Mouse (Mus musculus): ENCODE measurements around the gene Ippk.

The Ippk gene

DNA sequence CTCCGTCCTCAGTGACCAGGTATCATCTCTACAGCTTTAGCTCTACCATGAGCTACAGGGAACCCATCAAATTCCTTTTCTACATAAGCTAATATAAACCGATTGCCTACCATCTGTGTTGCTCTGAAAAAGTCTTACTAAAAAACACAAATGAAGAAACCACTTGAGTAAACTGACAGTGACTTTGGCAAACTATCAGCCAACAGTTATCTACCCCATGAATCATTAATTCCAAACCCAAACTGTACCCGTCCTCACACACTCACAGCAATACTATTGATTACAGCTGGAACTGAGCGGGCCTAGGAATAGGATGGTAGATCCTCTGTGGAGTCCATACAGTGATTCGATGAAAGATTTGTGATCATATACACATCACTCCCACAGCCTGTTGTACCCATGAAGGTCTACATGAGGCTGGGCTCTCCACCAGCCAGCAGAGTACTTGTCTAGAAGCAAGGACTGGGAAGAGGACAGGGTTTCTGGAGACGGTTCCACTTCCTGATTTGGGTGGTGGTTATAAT lies 57.9 kb downstream of the Ippk start:
- Histone ChIP-seq H3K27me3 (ENCODE audit: insufficient read depth, low read length) (no peaks in the 10 kb centered on the region), H3K4me1 (replicated peaks; ENCODE audit: low read depth, low read length) (no peaks in the 10 kb centered on the region), H3K4me3 (replicated peaks; ENCODE audit: low read length) (no peak overlapping the region), H3K9me3 (ENCODE audit: low read length) (no peaks in the 10 kb centered on the region), H3K36me3 (ENCODE audit: insufficient read depth, low read length) (no peaks in the 10 kb centered on the region)
- TF ChIP-seq NANOG (IDR thresholded peaks at IDR 0.05; ENCODE audit: borderline replicate concordance, low read length) (no peak), POU5F1 (IDR thresholded peaks at IDR 0.05; ENCODE audit: borderline replicate concordance, low read length) (no peak), CTCF (conservative IDR thresholded peaks at IDR 0.05; ENCODE audit: low read length) (no peak)

DNA sequence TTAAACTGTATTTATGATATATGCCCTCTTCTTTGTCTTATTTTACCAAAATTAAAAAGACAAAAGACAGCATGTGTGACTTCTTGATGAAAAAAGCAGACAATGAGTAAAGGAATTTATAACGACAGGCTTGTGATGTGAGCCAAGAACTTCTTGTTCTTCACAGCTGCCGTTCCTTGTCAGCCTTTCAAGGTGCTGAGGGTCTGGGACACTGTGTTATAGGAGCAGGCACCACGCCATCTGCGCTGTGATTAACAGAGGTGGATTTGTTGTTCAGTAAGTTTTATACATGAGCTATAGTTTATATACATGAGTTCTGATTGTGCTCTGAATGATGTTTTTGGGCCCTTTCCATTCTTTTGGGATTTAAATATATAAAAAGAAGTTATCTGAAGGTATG lies 58.4 kb downstream of the Ippk start:
- no peak overlapping the region for H3K4me3 ChIP-seq (replicated peaks; ENCODE audit: low read length)
- TF ChIP-seq POU5F1 (IDR thresholded peaks at IDR 0.05; ENCODE audit: borderline replicate concordance, low read length) (no peak), CTCF (conservative IDR thresholded peaks at IDR 0.05; ENCODE audit: low read length) (no peak), NANOG (IDR thresholded peaks at IDR 0.05; ENCODE audit: borderline replicate concordance, low read length) (no peak)

DNA sequence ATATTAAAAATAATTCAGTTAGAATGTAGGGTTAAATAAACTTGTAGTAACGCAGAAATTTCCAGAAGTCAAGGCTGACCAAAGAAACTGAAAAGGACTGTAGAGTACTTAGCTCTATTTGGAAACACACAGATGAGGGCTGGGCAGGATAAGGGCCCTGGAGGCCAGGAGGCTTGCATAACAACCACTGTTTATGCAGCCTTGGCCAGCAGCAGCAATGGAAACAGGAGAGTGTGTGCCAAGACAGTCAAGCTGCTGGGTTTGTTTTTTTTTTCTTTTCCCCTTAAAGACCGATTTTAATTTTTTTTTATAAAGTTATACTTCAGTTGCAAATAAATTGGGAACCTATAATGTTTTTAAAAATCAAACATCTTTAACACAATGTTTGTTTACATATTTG lies 59.0 kb downstream of the Ippk start:
- Histone ChIP-seq H3K4me1 (replicated peaks; ENCODE audit: low read depth, low read length) (no peaks in the 10 kb centered on the region), H3K36me3 (ENCODE audit: insufficient read depth, low read length) (no peaks in the 10 kb centered on the region), H3K9me3 (ENCODE audit: low read length) (no peaks in the 10 kb centered on the region), H3K27me3 (ENCODE audit: insufficient read depth, low read length) (no peaks in the 10 kb centered on the region), H3K4me3 (replicated peaks; ENCODE audit: low read length) (no peak overlapping the region)
- no peak for TF ChIP-seq CTCF (conservative IDR thresholded peaks at IDR 0.05; ENCODE audit: low read length)

More for the DNA sequence above, 58.4 kb downstream of the Ippk start:
- H3K36me3 ChIP-seq (ENCODE audit: insufficient read depth, low read length): no peaks in the 10 kb centered on the region
- H3K27me3 ChIP-seq (ENCODE audit: insufficient read depth, low read length): no peaks in the 10 kb centered on the region
- H3K9me3 ChIP-seq (ENCODE audit: low read length): no peaks in the 10 kb centered on the region
- H3K4me1 ChIP-seq (replicated peaks; ENCODE audit: low read depth, low read length): no peaks in the 10 kb centered on the region

DNA sequence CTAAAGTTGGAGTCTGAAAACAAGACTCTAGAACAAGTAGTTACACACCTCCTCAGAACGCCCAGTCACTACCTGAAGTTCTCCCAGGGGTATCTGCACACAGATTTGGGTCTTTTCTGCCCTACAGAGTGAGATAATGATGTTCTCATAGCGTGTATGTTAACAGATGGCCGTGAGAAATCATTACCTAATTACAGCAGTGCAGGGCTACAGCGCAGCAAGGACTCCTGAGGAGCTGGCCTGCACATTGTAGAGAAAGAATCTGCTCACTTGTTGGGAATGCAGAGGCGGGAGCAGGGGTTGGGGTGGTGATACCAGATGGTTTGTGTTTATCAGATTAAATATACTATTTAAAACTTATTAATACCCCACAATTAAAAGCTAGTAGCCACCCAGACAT lies 59.5 kb downstream of the Ippk start:
- Histone ChIP-seq H3K36me3 (ENCODE audit: insufficient read depth, low read length) (no peaks in the 10 kb centered on the region), H3K9me3 (ENCODE audit: low read length) (no peaks in the 10 kb centered on the region), H3K27me3 (ENCODE audit: insufficient read depth, low read length) (no peaks in the 10 kb centered on the region), H3K4me1 (replicated peaks; ENCODE audit: low read depth, low read length) (no peaks in the 10 kb centered on the region), H3K4me3 (replicated peaks; ENCODE audit: low read length) (no peak overlapping the region)
- TF ChIP-seq POU5F1 (IDR thresholded peaks at IDR 0.05; ENCODE audit: borderline replicate concordance, low read length) (no peak), CTCF (conservative IDR thresholded peaks at IDR 0.05; ENCODE audit: low read length) (no peak), NANOG (IDR thresholded peaks at IDR 0.05; ENCODE audit: borderline replicate concordance, low read length) (no peak)

DNA sequence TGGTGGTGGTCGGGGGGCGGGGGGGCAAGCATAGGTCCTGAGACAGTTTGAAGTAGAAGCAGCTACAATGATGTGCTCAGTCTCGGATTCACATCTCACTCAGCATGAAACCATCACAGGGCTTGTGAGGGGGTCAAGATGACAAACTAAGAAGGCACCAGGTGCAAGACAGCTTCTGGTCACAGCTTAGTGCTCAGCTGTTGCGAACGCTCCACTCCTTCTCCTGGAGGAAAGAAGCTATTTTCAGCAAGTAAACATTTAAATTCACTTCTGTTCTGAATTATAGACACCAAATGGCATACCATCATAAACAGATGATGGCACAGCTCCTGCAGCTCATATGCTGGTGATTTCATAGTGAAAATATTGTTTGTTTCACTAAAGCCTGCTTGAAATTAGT lies 64.3 kb downstream of the Ippk start:
- no peak overlapping the region for H3K4me3 ChIP-seq (replicated peaks; ENCODE audit: low read length)
- TF ChIP-seq CTCF (conservative IDR thresholded peaks at IDR 0.05; ENCODE audit: low read length) (no peak), NANOG (IDR thresholded peaks at IDR 0.05; ENCODE audit: borderline replicate concordance, low read length) (no peak), POU5F1 (IDR thresholded peaks at IDR 0.05; ENCODE audit: borderline replicate concordance, low read length) (no peak)
- no peaks in the 10 kb centered on the region for H3K4me1 ChIP-seq (replicated peaks; ENCODE audit: low read depth, low read length)
- no peaks in the 10 kb centered on the region for H3K36me3 ChIP-seq (ENCODE audit: insufficient read depth, low read length)
- no peaks in the 10 kb centered on the region for H3K9me3 ChIP-seq (ENCODE audit: low read length)
- H3K27me3 ChIP-seq (ENCODE audit: insufficient read depth, low read length): no peaks in the 10 kb centered on the region

DNA sequence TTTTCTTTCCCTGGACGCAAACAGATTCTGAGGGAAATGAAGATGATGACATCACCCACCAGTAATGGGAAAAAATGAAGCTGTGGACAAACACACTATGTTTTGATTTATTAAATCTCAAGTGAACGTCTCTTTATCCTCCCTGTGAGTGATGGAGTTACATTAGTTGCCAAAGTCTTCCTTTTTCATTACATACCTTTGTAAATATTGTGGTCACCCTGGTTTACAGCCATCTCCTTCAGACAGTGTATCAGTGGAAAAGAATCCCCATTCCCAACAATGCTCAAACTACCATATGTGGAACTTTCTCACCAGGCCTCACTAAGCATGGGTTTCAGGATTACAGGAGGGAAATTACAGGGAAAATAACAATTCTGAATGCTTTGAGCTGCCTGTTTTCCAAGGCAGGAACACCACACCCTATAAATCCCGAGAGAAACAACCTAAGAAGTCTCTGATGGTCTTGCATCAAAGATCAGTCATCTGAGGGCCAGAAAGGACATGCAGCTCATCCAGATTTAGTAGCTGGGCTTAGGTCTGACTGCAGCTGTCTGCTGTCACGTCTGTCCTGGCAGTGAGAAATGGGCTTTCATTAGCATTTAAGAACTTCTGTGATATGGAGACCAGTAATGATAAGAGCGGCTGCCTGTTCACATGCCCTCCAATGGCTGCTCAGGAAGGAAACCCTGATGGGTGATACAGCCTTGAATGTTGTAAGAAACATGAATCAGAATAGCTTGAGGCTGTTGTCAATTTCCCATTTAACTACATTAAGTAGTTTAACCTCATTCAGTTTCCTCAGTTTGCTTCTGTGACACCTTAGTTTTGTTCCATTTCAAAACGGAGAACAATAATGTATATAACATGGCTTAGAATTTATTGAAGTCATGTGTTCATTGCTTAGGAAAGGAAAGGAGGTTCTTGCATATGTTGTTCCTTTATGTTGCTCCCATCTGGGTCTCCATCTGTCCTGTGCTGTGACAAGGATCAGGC lies 71.6 kb downstream of the Ippk start, which contains the start of gene Tes3-ps:
Gene Tes3-ps (plus strand): TSS at position 943 of the 993 bp plus-strand sequence.
- Histone ChIP-seq H3K9me3 (ENCODE audit: low read length) (no peaks in the 10 kb centered on the region), H3K4me1 (replicated peaks; ENCODE audit: low read depth, low read length) (no peaks in the 10 kb centered on the region), H3K36me3 (ENCODE audit: insufficient read depth, low read length) (no peaks in the 10 kb centered on the region), H3K27me3 (ENCODE audit: insufficient read depth, low read length) (no peaks in the 10 kb centered on the region), H3K4me3 (replicated peaks; ENCODE audit: low read length) (no peak within 1 kb of the TSS)
- no peak for TF ChIP-seq CTCF (conservative IDR thresholded peaks at IDR 0.05; ENCODE audit: low read length)
- no peak for TF ChIP-seq NANOG (IDR thresholded peaks at IDR 0.05; ENCODE audit: borderline replicate concordance, low read length)
- TF ChIP-seq POU5F1 (IDR thresholded peaks at IDR 0.05; ENCODE audit: borderline replicate concordance, low read length): no peak

DNA sequence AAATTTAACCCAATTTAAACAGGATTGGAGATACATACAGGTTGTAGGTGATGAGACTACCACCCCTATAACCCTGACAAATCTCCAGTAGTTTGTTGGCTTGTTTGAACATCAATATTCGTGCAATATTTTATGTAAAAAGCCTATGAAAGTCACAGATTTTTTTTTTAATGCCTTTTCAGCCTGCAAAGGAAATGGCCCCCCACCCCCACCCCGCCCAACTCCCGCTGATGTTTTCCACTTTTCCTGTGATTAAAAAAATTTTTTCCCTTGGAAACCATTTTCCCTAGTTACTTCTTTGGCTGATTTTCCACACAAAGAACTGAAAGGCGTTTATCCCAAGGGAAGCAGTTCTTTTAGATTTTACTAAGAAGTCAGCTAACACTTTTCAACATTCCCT lies 83.5 kb downstream of the Ippk start, which contains the start of gene Ecm2:
Gene Ecm2 (plus strand): TSS at position 301 of the 400 bp plus-strand sequence.
- no peaks in the 10 kb centered on the region for H3K36me3 ChIP-seq (ENCODE audit: insufficient read depth, low read length)
- no peak for TF ChIP-seq CTCF (conservative IDR thresholded peaks at IDR 0.05; ENCODE audit: low read length)
- TF ChIP-seq POU5F1 (IDR thresholded peaks at IDR 0.05; ENCODE audit: borderline replicate concordance, low read length): no peak
- no peak for TF ChIP-seq NANOG (IDR thresholded peaks at IDR 0.05; ENCODE audit: borderline replicate concordance, low read length)
- no peaks in the 10 kb centered on the region for H3K27me3 ChIP-seq (ENCODE audit: insufficient read depth, low read length)
- H3K4me3 ChIP-seq (replicated peaks; ENCODE audit: low read length): no peak within 1 kb of the TSS
- H3K9me3 ChIP-seq (ENCODE audit: low read length): no peaks in the 10 kb centered on the region
- no peaks in the 10 kb centered on the region for H3K4me1 ChIP-seq (replicated peaks; ENCODE audit: low read depth, low read length)

DNA sequence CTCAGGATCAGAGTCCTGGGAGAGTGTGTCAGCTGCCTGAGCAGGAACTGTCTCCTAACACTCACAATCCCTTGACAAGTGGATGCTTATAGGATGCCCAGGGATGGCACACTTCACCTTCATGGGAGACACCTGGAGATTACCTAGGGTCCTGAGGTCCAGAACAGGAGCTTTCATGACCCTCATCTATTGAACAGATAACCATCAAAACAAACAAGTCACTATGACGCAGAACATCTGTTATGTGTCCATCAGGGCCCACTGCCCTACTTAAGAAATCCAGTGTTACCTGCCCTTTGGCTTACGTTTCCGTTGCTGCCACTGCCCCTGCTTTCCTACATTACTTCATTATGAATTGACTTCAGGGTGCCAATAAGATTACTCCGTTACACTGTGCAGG lies 84.7 kb downstream of the Ippk start:
- H3K4me1 ChIP-seq (replicated peaks; ENCODE audit: low read depth, low read length): no peaks in the 10 kb centered on the region
- H3K4me3 ChIP-seq (replicated peaks; ENCODE audit: low read length): no peak overlapping the region
- no peaks in the 10 kb centered on the region for H3K9me3 ChIP-seq (ENCODE audit: low read length)
- TF ChIP-seq CTCF (conservative IDR thresholded peaks at IDR 0.05; ENCODE audit: low read length) (no peak), POU5F1 (IDR thresholded peaks at IDR 0.05; ENCODE audit: borderline replicate concordance, low read length) (no peak), NANOG (IDR thresholded peaks at IDR 0.05; ENCODE audit: borderline replicate concordance, low read length) (no peak)
- no peaks in the 10 kb centered on the region for H3K36me3 ChIP-seq (ENCODE audit: insufficient read depth, low read length)
- no peaks in the 10 kb centered on the region for H3K27me3 ChIP-seq (ENCODE audit: insufficient read depth, low read length)

All from E14TG2a.4 (cell line).